ENCODE assay signal across 8 mouse cellular contexts in genomic region chr1:171346095-171346450, GRCm38 (mm10). TPM values are rescaled to one million over a fixed set of nuclear protein-coding genes. Genes with fewer than 3 reads are reported as not detected.
DNase-seq lines count a peak whose midpoint lies in the region; ATAC-seq and TF ChIP-seq lines count a peak whose summit lies in the region.

No protein-coding gene starts in this region.

- WGBS in lung, embryonic 14.5 days: under 1% methylated on average over 14 of the region's 14 CpGs
- WGBS in midbrain, embryonic 13.5 days: under 1% methylated on average over 14 of the region's 14 CpGs

- H3K27ac ChIP-seq in lung, embryonic 14.5 days (ENCODE audit: low read depth): no peak overlapping the region
- no peak overlapping the region for H3K27ac ChIP-seq in cortical plate, adult 2 months (ENCODE audit: insufficient read depth, low read length)
- peak overlapping the region; percentile 67 for H3K27ac ChIP-seq in midbrain, embryonic 13.5 days

- peaks cover 27% of the 10 kb centered on the region for H3K36me3 ChIP-seq in lung, embryonic 14.5 days (ENCODE audit: insufficient read depth)
- H3K36me3 ChIP-seq in midbrain, embryonic 13.5 days: peaks cover 28% of the 10 kb centered on the region

- peak; percentile 33 for DNase-seq in lung, embryonic 14.5 days
- DNase-seq in lung, adult 18-20 months: no peak
- no peak for DNase-seq in spleen, adult 12 weeks (ENCODE audit: low spot score)
- no peak for DNase-seq in ovary, adult 18-20 months (ENCODE audit: low spot score)
- no peak for DNase-seq in lung, postnatal 14 days

- no peaks in the 10 kb centered on the region for H3K27me3 ChIP-seq in lung, embryonic 14.5 days (ENCODE audit: insufficient read depth, low read length)
- no peaks in the 10 kb centered on the region for H3K27me3 ChIP-seq in midbrain, embryonic 13.5 days

- 0 out of 2 replicates have a peak, but pooled peaks cover 3% of the 10 kb centered on the region for H3K4me1 ChIP-seq in lung, embryonic 14.5 days (ENCODE audit: insufficient read depth)
- H3K4me1 ChIP-seq in cortical plate, adult 2 months (ENCODE audit: control insufficient read depth, insufficient read depth, low read length): peaks cover 5% of the 10 kb centered on the region
- H3K4me1 ChIP-seq in midbrain, embryonic 13.5 days (replicated peaks): peaks cover 36% of the 10 kb centered on the region

- peak overlapping the region; percentile 87 for H3K4me3 ChIP-seq in lung, embryonic 14.5 days (ENCODE audit: low read depth, low read length)
- H3K4me3 ChIP-seq in cortical plate, adult 2 months (ENCODE audit: insufficient read depth, low read length): peak overlapping the region; percentile 85
- peak overlapping the region; percentile 88 for H3K4me3 ChIP-seq in midbrain, embryonic 13.5 days (replicated peaks)

- H3K4me2 ChIP-seq in lung, embryonic 14.5 days: peak overlapping the region; percentile 86
- peak overlapping the region; percentile 84 for H3K4me2 ChIP-seq in midbrain, embryonic 13.5 days (replicated peaks)

- TF ChIP-seq POLR2A in cortical plate, adult 2 months (IDR thresholded peaks at IDR 0.05; ENCODE audit: extremely low read depth, insufficient read depth, low read length): no peak

- TF ChIP-seq CTCF in lung, embryonic 14.5 days (IDR thresholded peaks at IDR 0.05; ENCODE audit: low read depth): no peak
- TF ChIP-seq CTCF in cortical plate, adult 2 months (IDR thresholded peaks at IDR 0.05; ENCODE audit: extremely low read depth, insufficient read depth, low read length): no peak

- H3K9me3 ChIP-seq in lung, embryonic 14.5 days (ENCODE audit: low read depth, low read length): 0 out of 2 replicates have a peak, but pooled peaks cover 2% of the 10 kb centered on the region
- H3K9me3 ChIP-seq in midbrain, embryonic 13.5 days: no peaks in the 10 kb centered on the region

- peak overlapping the region; percentile 81 for H3K9ac ChIP-seq in lung, embryonic 14.5 days
- H3K9ac ChIP-seq in midbrain, embryonic 13.5 days (replicated peaks): peak overlapping the region; percentile 85

- peak; percentile 33; the same call in 1 of the 2 replicates for ATAC-seq in lung, embryonic 14.5 days (ENCODE audit: insufficient read depth)
- ATAC-seq in inflammation-experienced regulatory T-cells, adult 6 months: peak; percentile 30
- no peak; the same call in 1 of the 2 replicates for ATAC-seq in midbrain, embryonic 13.5 days

RNA-seq across cellular contexts. Expression of gene Pfdn2, which starts 0.6 kb away (rescaled TPM):
- polyA plus RNA-seq in lung, embryonic 14.5 days (2014; fragmentation: Nextera tagmentation; extraction: Ambion mirVana): 40.0 and 44.5 TPM in 2 replicates
- 138 and 141 TPM in 2 replicates for polyA plus RNA-seq in cortical plate, adult 2 months (2012; rRNA removed)
- polyA plus RNA-seq in inflammation-experienced regulatory T-cells, adult 6 months (2017; shearing (Covaris generic)): 10 to 100 TPM; 48.9 to 70.1 (median 58.1) TPM
- polyA plus RNA-seq in midbrain, embryonic 13.5 days (2015; fragmentation: Nextera tagmentation; extraction: Ambion mirVana): 166 and 177 TPM in 2 replicates

RNA-seq across cellular contexts. Expression of gene Nit1, which starts 0.6 kb away (rescaled TPM):
- polyA plus RNA-seq in lung, embryonic 14.5 days (2014; fragmentation: Nextera tagmentation; extraction: Ambion mirVana): 27.5 and 30.1 TPM in 2 replicates
- polyA plus RNA-seq in cortical plate, adult 2 months (2012; rRNA removed): 71.3 and 77.3 TPM in 2 replicates
- 10 to 100 TPM; 24.6 to 32.9 (median 30.1) TPM for polyA plus RNA-seq in inflammation-experienced regulatory T-cells, adult 6 months (2017; shearing (Covaris generic))
- polyA plus RNA-seq in midbrain, embryonic 13.5 days (2015; fragmentation: Nextera tagmentation; extraction: Ambion mirVana): 57.5 and 61.3 TPM in 2 replicates

RNA-seq across cellular contexts. Expression of gene Klhdc9, which starts 14.5 kb away (rescaled TPM):
- polyA plus RNA-seq in lung, embryonic 14.5 days (2014; fragmentation: Nextera tagmentation; extraction: Ambion mirVana): 1.0 and 1.5 TPM in 2 replicates
- 8.8 and 10.4 TPM in 2 replicates for polyA plus RNA-seq in cortical plate, adult 2 months (2012; rRNA removed)
- polyA plus RNA-seq in inflammation-experienced regulatory T-cells, adult 6 months (2017; shearing (Covaris generic)): 1 to 10 TPM in 1 of 3 experiments, under 1 TPM in 1, not detected in 1; 0.54 to 1.4 TPM
- polyA plus RNA-seq in midbrain, embryonic 13.5 days (2015; fragmentation: Nextera tagmentation; extraction: Ambion mirVana): 4.2 and 4.6 TPM in 2 replicates

RNA-seq across cellular contexts. Expression of gene Dedd, which starts 17.1 kb away (rescaled TPM):
- 48.8 and 48.9 TPM in 2 replicates for polyA plus RNA-seq in lung, embryonic 14.5 days (2014; fragmentation: Nextera tagmentation; extraction: Ambion mirVana)
- polyA plus RNA-seq in cortical plate, adult 2 months (2012; rRNA removed): 45.0 and 50.2 TPM in 2 replicates
- 10 to 100 TPM; 35.5 to 41.7 (median 39.7) TPM for polyA plus RNA-seq in inflammation-experienced regulatory T-cells, adult 6 months (2017; shearing (Covaris generic))
- polyA plus RNA-seq in midbrain, embryonic 13.5 days (2015; fragmentation: Nextera tagmentation; extraction: Ambion mirVana): 54.3 and 56.9 TPM in 2 replicates

RNA-seq across cellular contexts. Expression of gene Nectin4, which starts 23.8 kb away (rescaled TPM):
- 2.3 and 2.4 TPM in 2 replicates for polyA plus RNA-seq in lung, embryonic 14.5 days (2014; fragmentation: Nextera tagmentation; extraction: Ambion mirVana)
- polyA plus RNA-seq in cortical plate, adult 2 months (2012; rRNA removed): 3.2 and 3.8 TPM in 2 replicates
- polyA plus RNA-seq in inflammation-experienced regulatory T-cells, adult 6 months (2017; shearing (Covaris generic)): under 1 TPM in 2 of 3 experiments, not detected in 1; 0.09 to 0.25 TPM
- polyA plus RNA-seq in midbrain, embryonic 13.5 days (2015; fragmentation: Nextera tagmentation; extraction: Ambion mirVana): 0.70 and 0.97 TPM in 2 replicates
